Mouse (Mus musculus) heart, embryonic 15.5 days (tissue): ENCODE measurements at regions not wholly inside any gene's neighbourhood (a gene's known extent, or its start where the extent isn't known, plus 50 kb on each side); places are given as distances from the start of the nearest gene placed in this dataset.

ENCODE experiments used
- ATAC-seq: fragments of 200-750 bp; cut with Nextera tagmentation; replicated peaks from 2 replicates; pipeline ENCODE4 v1.8.0; 2017; ENCODE audit warnings: low read depth, moderate TSS enrichment; ENCODE audit not compliant: insufficient number of reproducible peaks, insufficient read depth, low FRiP score
- H3K27ac ChIP-seq: fragments of 300-500 bp; sonication (generic); 2 replicates; pipeline ENCODE4 v1.5.1; 2015; ENCODE audit warnings: mild to moderate bottlenecking, inconsistent platforms
- H3K27me3 ChIP-seq: fragments of 300-500 bp; sonication (generic); 2 replicates; pipeline ENCODE4 v1.6.1; 2015; ENCODE audit warnings: inconsistent platforms
- H3K36me3 ChIP-seq: fragments of 300-500 bp; sonication (generic); 2 replicates; pipeline ENCODE4 v1.6.1; 2015; ENCODE audit warnings: mild to moderate bottlenecking, inconsistent platforms
- H3K4me1 ChIP-seq: fragments of 300-500 bp; sonication (generic); replicated peaks from 2 replicates; pipeline ENCODE4 v1.6.1; 2015; ENCODE audit warnings: inconsistent platforms
- H3K4me2 ChIP-seq: fragments of 300-500 bp; sonication (generic); 2 replicates; pipeline ENCODE4 v1.6.1; 2015; ENCODE audit warnings: inconsistent platforms, mild to moderate bottlenecking, moderate library complexity
- H3K4me3 ChIP-seq: fragments of 300-500 bp; sonication (generic); 2 replicates; pipeline ENCODE4 v1.5.1; 2015; ENCODE audit warnings: mild to moderate bottlenecking, inconsistent platforms
- H3K9ac ChIP-seq: fragments of 300-500 bp; sonication (generic); 2 replicates; pipeline ENCODE4 v1.6.1; 2015; ENCODE audit warnings: mild to moderate bottlenecking, inconsistent platforms
- H3K9me3 ChIP-seq: fragments of 300-500 bp; sonication (generic); replicated peaks from 2 replicates; pipeline ENCODE4 v1.6.1; 2016; ENCODE audit warnings: inconsistent platforms
- WGBS: fragments of 180-500 bp; shearing (Covaris S2); methylation state at CpG from one replicate; pipeline ENCODE4 v1.1.7; 2015; ENCODE audit warnings: mixed read lengths; 5-methylcytosine and 5-hydroxymethylcytosine counted together

GRCm38 (mm10) chr11:65490426-65490825 is 220.6 kb upstream of the Myocd start:
- 85% methylated on average over 3 of the region's 3 CpGs for WGBS
- ATAC-seq, result no peak
- peaks cover 5% of the 10 kb centered on the region for H3K4me1 ChIP-seq

DNA sequence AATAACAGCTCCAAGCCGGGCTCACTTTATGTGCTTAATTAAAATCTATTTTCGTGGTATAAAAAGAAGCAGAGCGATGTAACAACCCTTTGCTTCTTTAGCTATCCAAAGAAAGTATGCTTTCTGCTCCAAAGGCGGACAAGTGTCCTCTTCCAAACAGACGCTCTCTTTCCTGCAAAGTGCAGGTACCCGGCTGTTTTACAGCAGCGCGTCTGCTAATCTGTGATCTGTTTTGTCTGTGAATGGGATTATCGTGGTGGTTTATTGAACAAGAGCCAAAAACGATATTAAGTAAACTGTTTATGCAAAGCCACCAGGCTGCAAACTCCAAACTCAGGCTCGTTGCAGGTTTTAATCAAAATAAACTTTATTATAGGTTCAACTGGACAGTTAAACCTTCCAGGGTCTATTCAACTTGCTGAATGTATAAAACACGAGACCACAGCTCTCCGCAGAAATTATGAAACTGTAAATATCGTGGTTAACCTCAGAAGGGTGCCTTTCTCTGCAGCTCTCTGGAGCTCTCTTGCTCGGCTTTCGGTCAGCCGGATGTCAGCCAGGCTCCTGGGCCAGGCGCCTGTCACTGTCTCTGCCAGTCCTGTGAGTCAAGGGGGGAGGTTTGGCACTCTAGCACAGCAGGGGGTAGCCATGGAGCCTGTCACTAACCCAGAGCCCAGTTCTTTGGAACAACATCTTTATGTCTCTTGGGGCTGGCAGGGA is 206.2 kb upstream of the Myocd start:
- 68% methylated on average over 18 of the region's 18 CpGs for WGBS
- Histone ChIP-seq H3K9me3 (no peaks in the 10 kb centered on the region), H3K4me2 (no peak overlapping the region), H3K9ac (no peak overlapping the region), H3K4me3 (no peak overlapping the region), H3K27ac (no peak overlapping the region), H3K4me1 (peaks cover 13% of the 10 kb centered on the region), H3K36me3 (no peaks in the 10 kb centered on the region), H3K27me3 (no peaks in the 10 kb centered on the region)
- no peak for ATAC-seq

More at GRCm38 (mm10) chr11:65490426-65490825, 220.6 kb upstream of the Myocd start:
- H3K36me3 ChIP-seq, result no peaks in the 10 kb centered on the region
- H3K27ac ChIP-seq, result no peak overlapping the region
- H3K4me2 ChIP-seq, result no peak overlapping the region
- no peak overlapping the region for H3K4me3 ChIP-seq
- H3K9ac ChIP-seq, result no peak overlapping the region
- H3K9me3 ChIP-seq, result no peaks in the 10 kb centered on the region
- H3K27me3 ChIP-seq, result 0 out of 2 replicates have a peak, but pooled peaks cover 1% of the 10 kb centered on the region

DNA sequence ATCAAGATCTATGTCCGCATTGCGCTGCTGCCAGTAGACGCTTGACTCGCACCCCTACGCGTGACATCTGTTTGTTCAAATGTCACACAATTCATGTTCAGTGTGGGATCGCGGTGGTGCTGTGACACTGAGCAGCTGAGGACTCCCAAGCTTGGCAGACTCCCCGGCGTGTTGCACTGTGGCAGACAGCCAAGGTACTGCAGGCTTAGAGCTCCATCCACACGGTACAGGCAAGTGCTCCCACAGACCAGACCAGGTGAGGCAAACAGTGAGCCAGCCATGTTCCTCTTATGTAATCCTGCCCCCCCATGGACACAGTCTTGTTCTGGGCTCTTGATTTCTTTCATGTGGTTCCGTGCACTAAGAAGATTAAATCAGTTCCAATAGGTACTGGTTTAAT is 205.5 kb upstream of the Myocd start:
- Histone ChIP-seq H3K27ac (no peak overlapping the region), H3K4me3 (no peak overlapping the region), H3K9ac (no peak overlapping the region), H3K27me3 (no peaks in the 10 kb centered on the region), H3K4me2 (no peak overlapping the region), H3K9me3 (no peaks in the 10 kb centered on the region), H3K4me1 (peaks cover 13% of the 10 kb centered on the region), H3K36me3 (no peaks in the 10 kb centered on the region)
- peak; percentile 81 for ATAC-seq
- WGBS, result 30% methylated on average over 12 of the region's 12 CpGs

DNA sequence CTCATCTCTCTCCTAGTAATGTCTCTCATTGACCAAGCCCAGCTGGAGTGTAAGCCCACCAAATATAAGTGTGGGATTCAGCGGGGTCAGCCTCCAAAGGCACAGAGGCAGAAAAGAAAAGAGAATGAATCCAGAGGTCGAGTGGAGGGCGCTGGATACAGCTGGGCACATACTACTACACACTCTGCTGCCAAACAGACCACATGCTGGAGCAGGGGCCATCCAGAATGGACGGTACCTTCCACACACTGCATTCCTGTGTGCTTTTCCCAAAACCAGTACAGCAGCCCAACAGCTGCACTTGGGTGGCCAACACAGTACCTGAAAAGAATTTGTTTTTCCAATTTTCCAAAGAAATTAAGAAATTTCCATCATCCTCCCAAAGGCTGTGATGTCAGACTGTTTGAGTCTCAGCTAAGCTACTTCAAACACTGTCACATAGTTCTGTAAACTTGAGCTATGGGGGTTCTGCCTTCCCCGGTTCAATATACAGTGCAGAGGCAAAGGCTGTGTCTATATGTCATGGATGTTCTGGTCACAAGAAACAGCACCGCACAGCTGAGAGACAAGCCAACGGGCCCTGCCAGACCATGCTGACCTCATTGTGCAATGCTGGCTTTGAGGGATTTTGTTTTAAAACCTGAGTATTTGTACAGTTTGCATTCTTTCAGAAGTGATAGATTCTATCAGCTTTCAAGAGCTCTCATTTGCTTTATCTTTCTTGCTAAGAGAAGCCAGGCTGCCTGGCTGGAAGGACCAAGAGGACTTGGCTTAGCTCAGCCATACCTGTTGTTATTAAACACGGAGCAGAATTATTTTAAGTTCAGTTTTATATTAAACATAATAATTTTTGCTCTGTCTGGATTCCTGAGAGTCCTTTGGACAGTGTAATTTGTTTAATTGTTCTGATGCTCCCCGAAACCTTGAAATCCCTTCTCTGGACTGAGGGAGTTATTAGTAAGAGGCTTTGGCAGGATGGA is 200.3 kb upstream of the Myocd start:
- H3K4me1 ChIP-seq, result peaks cover 2% of the 10 kb centered on the region; the same call in 1 of the 2 replicates
- no peak overlapping the region for H3K27ac ChIP-seq
- ATAC-seq, result no peak
- H3K9ac ChIP-seq, result no peak overlapping the region
- no peaks in the 10 kb centered on the region for H3K27me3 ChIP-seq
- no peak overlapping the region for H3K4me3 ChIP-seq
- H3K9me3 ChIP-seq, result no peaks in the 10 kb centered on the region
- no peak overlapping the region for H3K4me2 ChIP-seq
- H3K36me3 ChIP-seq, result no peaks in the 10 kb centered on the region
- WGBS, result 73% methylated on average over 9 of the region's 9 CpGs

- H3K4me2 ChIP-seq, result no peak overlapping the region
- H3K4me3 ChIP-seq, result no peak overlapping the region
- ATAC-seq, result no peak
- no peaks in the 10 kb centered on the region for H3K27me3 ChIP-seq
- no peaks in the 10 kb centered on the region for H3K36me3 ChIP-seq
- no peak overlapping the region for H3K9ac ChIP-seq
- no peaks in the 10 kb centered on the region for H3K9me3 ChIP-seq
- peaks cover 12% of the 10 kb centered on the region for H3K4me1 ChIP-seq
- peak overlapping the region; percentile 40 for H3K27ac ChIP-seq
- 37% methylated on average over 4 of the region's 4 CpGs for WGBS
Observed at GRCm38 (mm10) chr11:65461044-65461443, 191.3 kb upstream of the Myocd start.

DNA sequence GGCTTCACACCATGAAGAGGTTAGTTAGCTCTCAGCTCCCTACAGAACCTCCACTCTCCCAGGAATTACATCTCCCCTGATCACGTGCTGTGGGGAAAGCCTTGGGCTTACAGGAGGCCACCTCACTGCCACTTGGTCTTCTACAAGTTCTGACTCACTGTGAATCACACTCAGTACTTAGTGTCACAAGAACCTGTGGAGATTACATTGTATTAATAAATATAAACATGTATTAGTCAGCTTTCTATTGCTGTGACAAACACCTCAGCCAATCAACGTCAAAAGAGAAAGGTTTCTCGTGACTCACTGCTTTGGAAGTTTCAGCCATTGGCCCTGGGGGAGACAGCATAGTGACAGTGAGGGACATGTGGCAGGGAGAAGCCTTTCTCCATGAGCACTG is 178.6 kb upstream of the Myocd start:
- Histone ChIP-seq H3K9me3 (no peaks in the 10 kb centered on the region), H3K4me2 (no peak overlapping the region)
- 72% methylated on average over 3 of the region's 3 CpGs for WGBS

GRCm38 (mm10) chr11:65443466-65444024 is 173.8 kb upstream of the Myocd start:
- ATAC-seq, result no peak
- H3K9ac ChIP-seq, result no peak overlapping the region
- no peaks in the 10 kb centered on the region for H3K9me3 ChIP-seq
- H3K27ac ChIP-seq, result no peak overlapping the region
- no peak overlapping the region for H3K4me3 ChIP-seq
- H3K4me2 ChIP-seq, result no peak overlapping the region
- no peaks in the 10 kb centered on the region for H3K4me1 ChIP-seq
- H3K27me3 ChIP-seq, result no peaks in the 10 kb centered on the region
- 68% methylated on average over 11 of the region's 11 CpGs for WGBS
- no peaks in the 10 kb centered on the region for H3K36me3 ChIP-seq

More for the DNA sequence above, 178.6 kb upstream of the Myocd start:
- no peak for ATAC-seq
- no peaks in the 10 kb centered on the region for H3K27me3 ChIP-seq
- H3K36me3 ChIP-seq, result no peaks in the 10 kb centered on the region
- H3K4me1 ChIP-seq, result no peaks in the 10 kb centered on the region
- no peak overlapping the region for H3K4me3 ChIP-seq
- H3K27ac ChIP-seq, result no peak overlapping the region
- H3K9ac ChIP-seq, result no peak overlapping the region

- ATAC-seq, result no peak
- no peak overlapping the region for H3K27ac ChIP-seq
- 83% methylated on average over 4 of the region's 4 CpGs for WGBS
Observed at GRCm38 (mm10) chr11:65435699-65436161, 165.9 kb upstream of the Myocd start.

GRCm38 (mm10) chr11:65421889-65422288 is 152.1 kb upstream of the Myocd start:
- Histone ChIP-seq H3K27ac (peak overlapping the region; percentile 60), H3K4me1 (peaks cover 27% of the 10 kb centered on the region), H3K27me3 (no peaks in the 10 kb centered on the region), H3K36me3 (no peaks in the 10 kb centered on the region), H3K4me2 (peak overlapping the region; percentile 25; the same call in 1 of the 2 replicates), H3K9me3 (no peaks in the 10 kb centered on the region), H3K4me3 (no peak overlapping the region), H3K9ac (no peak overlapping the region)
- 12% methylated on average over 1 of the region's 1 CpGs for WGBS
- ATAC-seq, result no peak; the same call in 1 of the 2 replicates

More at GRCm38 (mm10) chr11:65435699-65436161, 165.9 kb upstream of the Myocd start:
- H3K4me1 ChIP-seq, result no peaks in the 10 kb centered on the region; the same call in 1 of the 2 replicates
- no peaks in the 10 kb centered on the region for H3K27me3 ChIP-seq
- no peak overlapping the region for H3K9ac ChIP-seq
- H3K4me3 ChIP-seq, result no peak overlapping the region
- H3K36me3 ChIP-seq, result no peaks in the 10 kb centered on the region
- H3K4me2 ChIP-seq, result no peak overlapping the region
- H3K9me3 ChIP-seq, result no peaks in the 10 kb centered on the region

GRCm38 (mm10) chr11:65408621-65409020 is 138.8 kb upstream of the Myocd start:
- Histone ChIP-seq H3K4me1 (0 out of 2 replicates have a peak, but pooled peaks cover 3% of the 10 kb centered on the region), H3K4me2 (no peak overlapping the region), H3K9ac (no peak overlapping the region), H3K36me3 (no peaks in the 10 kb centered on the region), H3K4me3 (no peak overlapping the region), H3K27ac (peak overlapping the region; percentile 35; the same call in 1 of the 2 replicates), H3K9me3 (no peaks in the 10 kb centered on the region), H3K27me3 (no peaks in the 10 kb centered on the region)
- no peak for ATAC-seq
- WGBS, result 29% methylated on average over 1 of the region's 1 CpGs
